Mouse (Mus musculus) myocyte (in vitro differentiated cells): ENCODE results near the gene Gm40460.

ENCODE experiments used
- CEBPB ChIP-seq: IDR thresholded peaks from 2 replicates; pipeline ENCODE4 v1.6.1; 2011; ENCODE audit warnings: mild to moderate bottlenecking, moderate library complexity; ENCODE audit not compliant: poor library complexity, insufficient read depth, severe bottlenecking
- E2F4 ChIP-seq: IDR thresholded peaks from one replicate; pipeline ENCODE4 v1.6.1; 2011; ENCODE audit warnings: mild to moderate bottlenecking, control low read depth, moderate library complexity; ENCODE audit not compliant: insufficient read depth
- MAX ChIP-seq: IDR thresholded peaks from one replicate; pipeline ENCODE4 v1.6.1; 2011; ENCODE audit warnings: low read depth, mild to moderate bottlenecking, control low read depth
- MYOD1 ChIP-seq, 3 experiments: IDR thresholded peaks; one replicate each; pipeline ENCODE4 v1.6.1; 2011; ENCODE audit warnings: control low read depth in 2 of 3, low read depth in 2 of 3, mild to moderate bottlenecking in 2 of 3, moderate library complexity in 1 of 3; ENCODE audit not compliant: insufficient read length in 2 of 3, control insufficient read depth in 1 of 3
- MYOG ChIP-seq, 3 experiments: IDR thresholded peaks; one replicate each; pipeline ENCODE4 v1.6.1; 2011; ENCODE audit warnings: control low read depth in 2 of 3, low read depth in 2 of 3, mild to moderate bottlenecking in 2 of 3; ENCODE audit not compliant: insufficient read length in 2 of 3, control insufficient read depth in 1 of 3, insufficient read depth in 1 of 3
- POLR2A ChIP-seq: IDR thresholded peaks from one replicate; pipeline ENCODE4 v1.6.1; 2011; ENCODE audit warnings: low read depth, mild to moderate bottlenecking, control low read depth, moderate library complexity; ENCODE audit not compliant: insufficient read length
- REST ChIP-seq: IDR thresholded peaks from one replicate; pipeline ENCODE4 v1.6.1; 2011; ENCODE audit warnings: mild to moderate bottlenecking, control low read depth, moderate library complexity; ENCODE audit not compliant: insufficient read depth, insufficient read length
- TCF12 ChIP-seq: IDR thresholded peaks from one replicate; pipeline ENCODE4 v1.6.1; 2011; ENCODE audit warnings: mild to moderate bottlenecking, control low read depth; ENCODE audit not compliant: poor library complexity, insufficient read depth, severe bottlenecking
- TCF3 ChIP-seq: IDR thresholded peaks from one replicate; pipeline ENCODE4 v1.6.1; 2011; ENCODE audit warnings: low read depth, control low read depth; ENCODE audit not compliant: insufficient read length
- USF1 ChIP-seq: IDR thresholded peaks from one replicate; pipeline ENCODE4 v1.6.1; 2011; ENCODE audit warnings: low read depth, mild to moderate bottlenecking, control low read depth, moderate library complexity

DNA sequence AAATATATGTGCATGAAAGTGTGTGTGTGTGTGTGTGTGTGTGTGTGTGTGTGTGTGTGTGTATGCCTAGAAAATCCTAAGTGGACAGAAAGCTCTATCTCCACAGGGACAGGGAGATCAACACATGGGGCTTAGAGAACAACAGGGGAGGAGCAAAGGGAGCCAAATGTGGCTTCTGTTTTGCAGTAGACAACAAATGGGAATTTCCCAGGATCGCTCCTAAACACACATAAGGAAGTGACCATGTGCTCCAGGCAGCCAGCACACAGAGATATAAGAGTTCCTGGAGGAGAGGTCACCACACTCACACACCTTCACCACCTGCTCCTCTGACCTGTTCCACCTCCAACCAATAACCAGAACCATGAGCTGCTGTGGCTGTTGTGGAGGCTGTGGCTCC, 39.8 kb downstream of the Gm40460 start, which contains the start of gene Krtap5-3:
- TF ChIP-seq POLR2A: no peak
- no peak for TF ChIP-seq MAX
- TF ChIP-seq USF1: no peak
- no peak for TF ChIP-seq MYOD1 (IDR thresholded peaks at IDR 0.05; ENCODE audit: control insufficient read depth in 1 of 3, insufficient read length in 2 of 3, low read depth in 2 of 3)
- no peak for TF ChIP-seq REST
- TF ChIP-seq E2F4: no peak
- no peak for TF ChIP-seq CEBPB
- TF ChIP-seq TCF12: no peak
- TF ChIP-seq TCF3: no peak
- TF ChIP-seq MYOG (IDR thresholded peaks at IDR 0.05; ENCODE audit: control insufficient read depth in 1 of 3, insufficient read depth in 1 of 3, insufficient read length in 2 of 3, low read depth in 2 of 3): no peak
